Mouse (Mus musculus) intestine, postnatal 0 days (tissue): ENCODE measurements around the gene Gm8165. TPM values are rescaled to one million over a fixed set of nuclear protein-coding genes. Genes with fewer than 3 reads are reported as not detected.
"Not testable (repeated sequence)": the region's sequence is repeated elsewhere in the genome, so short reads cannot be mapped to it uniquely, and the experiment has no call there.

Experiments
- ATAC-seq: fragments of 200-750 bp; cut with Nextera tagmentation; 2 replicates; pipeline ENCODE4 v1.8.0; 2017; ENCODE audit warnings: mild to moderate bottlenecking, moderate TSS enrichment, moderate library complexity
- H3K27ac ChIP-seq: fragments of 300-500 bp; sonication (generic); 2 replicates; pipeline ENCODE4 v1.5.1; 2014; ENCODE audit warnings: mild to moderate bottlenecking, low read depth, low read length, moderate library complexity
- H3K27me3 ChIP-seq: fragments of 300-500 bp; sonication (generic); replicated peaks from 2 replicates; pipeline ENCODE4 v1.6.1; 2014; ENCODE audit warnings: low read length, mixed read lengths; ENCODE audit not compliant: control insufficient read depth, insufficient read depth
- H3K36me3 ChIP-seq: fragments of 300-500 bp; sonication (generic); 2 replicates; pipeline ENCODE4 v1.6.1; 2014; ENCODE audit warnings: mild to moderate bottlenecking, moderate library complexity; ENCODE audit not compliant: control insufficient read depth, insufficient read depth
- H3K4me1 ChIP-seq: fragments of 300-500 bp; sonication (generic); replicated peaks from 2 replicates; pipeline ENCODE4 v1.6.1; 2014; ENCODE audit warnings: antibody characterized with exemption, low read length, mixed read lengths; ENCODE audit not compliant: control insufficient read depth, insufficient read depth
- H3K4me2 ChIP-seq: fragments of 300-500 bp; sonication (generic); replicated peaks from 2 replicates; pipeline ENCODE4 v1.6.1; 2014; ENCODE audit warnings: low read depth, mild to moderate bottlenecking, moderate library complexity
- H3K4me3 ChIP-seq: fragments of 300-500 bp; sonication (generic); 2 replicates; pipeline ENCODE4 v1.5.1; 2014; ENCODE audit warnings: low read depth, low read length
- H3K9ac ChIP-seq: fragments of 300-500 bp; sonication (generic); 2 replicates; pipeline ENCODE4 v1.6.1; 2014; ENCODE audit warnings: mild to moderate bottlenecking, low read depth, low read length
- H3K9me3 ChIP-seq: fragments of 300-500 bp; sonication (generic); 2 replicates; pipeline ENCODE4 v1.6.1; 2016; ENCODE audit warnings: mixed run types; ENCODE audit not compliant: control insufficient read depth
- WGBS: fragments of 180-500 bp; shearing (Covaris S2); extraction: QIAGEN DNeasy Blood & Tissue Kit; methylation state at CpG from one replicate; pipeline ENCODE4 v1.1.7; 2014; 5-methylcytosine and 5-hydroxymethylcytosine counted together
- polyA plus RNA-seq: library from polyadenylated mRNA; unstranded; fragments of >200 nt; fragmentation: Nextera tagmentation; extraction: Ambion mirVana; gene quantifications from 2 replicates; pipeline ENCODE4 v1.2.1, GENCODE M21; 2015

The Gm8165 gene
- polyA plus RNA-seq = not detected in 2 replicates

DNA sequence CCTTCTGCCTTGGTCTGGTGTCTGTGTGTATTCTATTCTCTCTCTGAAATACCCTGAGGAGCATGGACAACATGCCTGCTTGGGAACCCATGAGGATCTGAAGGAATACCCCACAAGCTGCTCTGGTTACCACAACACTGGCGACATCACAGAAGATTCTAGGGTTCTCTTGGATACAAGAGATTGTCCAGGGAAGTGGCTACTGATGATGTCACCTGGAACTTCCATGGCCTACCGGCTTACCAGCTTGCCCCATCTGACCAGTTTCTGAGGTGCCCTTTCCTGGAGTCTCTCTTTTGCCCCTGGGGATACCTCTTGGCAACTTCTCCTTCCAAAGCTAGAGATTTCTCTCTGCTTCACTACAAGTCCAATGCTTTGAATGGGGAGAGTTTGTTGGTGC is at the start of gene Gm8165:
Gene Gm8165, minus strand, starts transcription at position 101 of the 400 bp plus-strand sequence.
- no CpG with 5 or more reads among the region's 2 CpGs for WGBS
- not testable (repeated sequence) for H3K4me2 ChIP-seq, H3K4me3 ChIP-seq, H3K4me1 ChIP-seq, H3K27me3 ChIP-seq, H3K27ac ChIP-seq, H3K36me3 ChIP-seq, H3K9me3 ChIP-seq, H3K9ac ChIP-seq, ATAC-seq

DNA sequence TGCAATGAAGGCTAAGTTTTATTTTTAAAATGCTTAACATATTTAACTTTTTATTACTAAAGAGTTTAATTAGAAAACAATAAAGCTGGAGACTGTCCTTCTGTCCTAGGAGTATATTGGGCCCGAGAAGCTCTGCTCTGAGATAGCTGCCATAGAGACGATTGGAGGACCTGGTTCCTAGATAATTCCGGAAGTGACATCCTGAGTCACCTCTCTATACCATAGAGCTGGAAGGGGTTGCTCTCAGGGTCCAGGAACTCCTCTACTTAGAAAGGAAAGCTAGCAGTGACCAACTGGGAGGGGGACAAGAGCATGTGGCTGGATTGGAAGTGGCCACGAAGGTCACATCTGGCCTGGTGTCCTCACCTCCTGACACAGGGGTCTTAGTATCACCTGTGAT is 20.6 kb upstream of the Gm8165 start, which contains the start of gene Gm7324:
Gene Gm7324, plus strand, starts transcription at position 208 of the 400 bp plus-strand sequence.
- H3K4me2 ChIP-seq, ATAC-seq, H3K9ac ChIP-seq, H3K4me1 ChIP-seq, H3K9me3 ChIP-seq, H3K27me3 ChIP-seq, H3K36me3 ChIP-seq, H3K4me3 ChIP-seq, H3K27ac ChIP-seq: not testable (repeated sequence)
- WGBS = 90% methylated on average over 4 of the region's 4 CpGs

Other genes with a start within 250 kb of the Gm8165 start
- gene Gm5799, start 133.6 kb downstream of the Gm8165 start, polyA plus RNA-seq = not detected in 2 replicates
- gene Gm17654, start 98.1 kb downstream of the Gm8165 start, polyA plus RNA-seq = not detected in 2 replicates
- gene Gm10375, start 69.2 kb downstream of the Gm8165 start, polyA plus RNA-seq = not detected in 2 replicates
- gene Gm7324, start 20.6 kb upstream of the Gm8165 start, polyA plus RNA-seq = 0.31 and 0.73 TPM in 2 replicates
- gene Gm16506, start 50.3 kb upstream of the Gm8165 start, polyA plus RNA-seq = not detected in 2 replicates
- gene Gm6526, start 70.7 kb upstream of the Gm8165 start, polyA plus RNA-seq = not detected in 2 replicates
- gene Gm8180, start 107.5 kb upstream of the Gm8165 start, polyA plus RNA-seq = not detected in 2 replicates
- gene Ear1, start 198.3 kb upstream of the Gm8165 start, polyA plus RNA-seq = not detected in 2 replicates
- not detected in 2 replicates for gene Ear10, start 246.4 kb upstream of the Gm8165 start, polyA plus RNA-seq
- 2.6 and 3.5 TPM in 2 replicates for gene Gm8113, start 248.2 kb upstream of the Gm8165 start, polyA plus RNA-seq